Mouse (Mus musculus) liver (tissue): Measurements from ENCODE around the gene Kcp.

Experiments used
- DNase-seq: peaks from one replicate; pipeline ENCODE4 v3.0.0-alpha.2; 2020; ENCODE audit warnings: mixed read lengths

Kcp gene

DNA sequence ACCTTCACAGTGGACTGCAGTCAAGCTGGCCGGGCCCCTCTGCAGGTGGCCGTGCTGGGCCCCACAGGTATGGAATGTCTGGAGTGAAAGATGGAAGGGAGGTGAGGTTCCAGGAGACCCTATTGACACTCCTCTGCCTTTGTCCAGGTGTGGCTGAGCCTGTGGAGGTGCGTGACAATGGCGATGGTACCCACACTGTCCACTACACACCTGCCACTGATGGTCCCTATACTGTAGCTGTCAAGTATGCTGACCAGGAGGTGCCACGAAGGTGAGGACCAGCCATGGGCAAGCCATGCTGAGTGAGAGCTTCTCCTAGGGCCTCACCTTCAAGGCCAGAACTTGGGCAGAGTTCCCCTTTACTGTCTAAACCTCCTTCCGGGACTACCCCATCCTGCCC, 57.1 kb downstream of the Kcp start:
- DNase-seq, result no peak

DNA sequence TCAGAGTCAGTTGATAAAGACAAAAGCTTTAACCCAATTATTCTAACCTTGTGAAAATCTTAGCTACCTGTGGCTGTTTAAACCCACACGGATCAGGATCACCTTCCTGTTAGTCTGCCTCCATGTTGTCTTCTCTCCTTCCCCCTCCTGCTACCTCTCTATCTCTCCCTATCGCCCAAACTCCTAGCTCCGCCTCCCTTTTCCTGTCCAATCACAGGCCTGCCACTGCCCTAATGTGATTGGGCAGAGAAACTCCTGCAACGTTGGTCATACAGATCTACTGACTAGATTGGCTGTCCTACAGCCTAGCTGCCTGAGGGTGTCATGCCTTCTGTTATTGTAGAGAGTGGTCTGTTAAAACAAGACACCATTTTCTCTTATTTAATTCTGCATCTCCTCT, 57.9 kb downstream of the Kcp start:
- no peak for DNase-seq

DNA sequence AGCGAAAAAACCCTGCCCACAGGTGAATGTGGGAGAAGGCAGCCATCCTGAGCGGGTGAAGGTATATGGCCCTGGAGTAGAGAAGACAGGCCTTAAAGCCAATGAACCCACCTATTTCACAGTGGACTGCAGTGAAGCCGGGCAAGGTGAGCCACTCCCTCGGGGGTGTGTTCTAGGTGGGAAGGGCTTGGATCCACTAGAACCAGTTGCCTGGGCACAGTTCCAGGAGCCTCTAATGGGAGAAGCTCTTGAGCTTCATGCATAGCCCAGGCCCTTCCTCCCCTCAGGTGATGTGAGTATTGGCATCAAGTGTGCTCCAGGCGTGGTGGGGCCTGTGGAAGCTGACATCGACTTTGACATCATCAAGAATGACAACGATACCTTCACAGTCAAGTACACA, 62.4 kb downstream of the Kcp start:
- DNase-seq, result no peak

DNA sequence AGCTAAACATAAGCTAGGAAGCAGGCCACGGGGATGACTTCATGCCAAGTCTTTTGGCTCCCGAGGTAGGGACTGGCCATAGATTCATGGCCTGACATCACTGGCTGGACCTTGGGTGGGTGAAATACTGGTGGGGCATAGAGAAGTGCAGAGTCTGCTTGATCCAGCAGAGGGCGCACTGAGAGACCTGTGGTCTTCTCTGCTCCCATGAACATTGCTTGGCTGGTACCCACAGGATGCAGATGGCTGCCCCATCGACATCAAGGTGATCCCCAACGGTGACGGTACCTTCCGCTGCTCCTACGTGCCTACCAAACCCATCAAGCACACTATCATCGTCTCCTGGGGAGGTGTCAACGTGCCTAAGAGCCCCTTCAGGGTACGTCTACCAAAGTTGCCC, 63.0 kb downstream of the Kcp start:
- DNase-seq, result peak; percentile 48

DNA sequence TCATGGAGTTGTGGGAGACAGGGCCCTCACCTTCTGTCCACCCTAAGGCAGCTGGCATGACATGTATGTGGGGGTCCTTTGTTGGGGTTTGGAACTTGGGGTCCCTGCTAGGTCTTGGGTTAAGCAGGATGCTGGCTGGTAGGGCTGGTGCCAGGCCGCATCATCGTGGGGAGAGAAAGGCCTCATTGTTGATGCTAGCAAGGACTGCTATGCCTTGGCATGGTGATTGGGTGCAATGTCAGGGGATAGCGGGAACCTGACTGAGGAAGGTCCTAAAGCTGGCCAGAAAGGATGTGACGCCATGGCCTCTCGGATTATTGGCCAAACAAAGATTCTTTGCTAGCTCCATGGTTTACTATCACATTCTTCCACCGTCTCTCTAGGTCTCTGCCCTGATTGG, 68.0 kb downstream of the Kcp start:
- DNase-seq, result no peak

- DNase-seq, result no peak
Observed at GRCm38 (mm10) chr6:29439251-29439650, 68.5 kb downstream of the Kcp start.

GRCm38 (mm10) chr6:29436461-29436934, 71.3 kb downstream of the Kcp start:
- DNase-seq, result no peak

DNA sequence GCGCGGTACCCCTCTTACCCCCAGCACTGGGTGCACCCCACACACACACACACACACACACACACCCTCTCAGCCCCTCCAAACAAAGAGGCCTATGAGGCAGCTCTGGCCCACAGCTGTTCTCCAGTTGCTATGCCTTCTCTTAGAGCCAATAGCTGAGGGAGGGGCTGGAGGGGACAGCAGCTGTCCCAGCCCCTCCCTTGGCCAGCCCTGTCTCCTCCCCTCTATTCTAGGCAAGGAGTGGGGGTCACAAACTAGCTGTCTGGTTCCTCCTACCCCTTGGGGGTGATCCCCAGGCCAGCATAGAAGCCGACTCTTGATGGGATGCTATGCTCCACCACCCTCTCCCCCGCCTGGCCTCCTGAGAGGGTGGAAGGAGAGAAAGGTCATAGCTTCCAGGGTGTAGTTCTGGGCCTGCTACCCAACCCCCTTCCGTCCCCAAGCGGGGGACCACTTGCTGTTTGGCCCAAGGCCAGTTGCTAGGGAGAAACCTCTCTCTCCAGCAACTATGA, 71.8 kb downstream of the Kcp start:
- DNase-seq, result no peak

GRCm38 (mm10) chr6:29434911-29435691, 72.7 kb downstream of the Kcp start:
- DNase-seq, result peak; percentile 69

- DNase-seq, result no peak
Observed at GRCm38 (mm10) chr6:29433804-29434795, 73.7 kb downstream of the Kcp start.

DNA sequence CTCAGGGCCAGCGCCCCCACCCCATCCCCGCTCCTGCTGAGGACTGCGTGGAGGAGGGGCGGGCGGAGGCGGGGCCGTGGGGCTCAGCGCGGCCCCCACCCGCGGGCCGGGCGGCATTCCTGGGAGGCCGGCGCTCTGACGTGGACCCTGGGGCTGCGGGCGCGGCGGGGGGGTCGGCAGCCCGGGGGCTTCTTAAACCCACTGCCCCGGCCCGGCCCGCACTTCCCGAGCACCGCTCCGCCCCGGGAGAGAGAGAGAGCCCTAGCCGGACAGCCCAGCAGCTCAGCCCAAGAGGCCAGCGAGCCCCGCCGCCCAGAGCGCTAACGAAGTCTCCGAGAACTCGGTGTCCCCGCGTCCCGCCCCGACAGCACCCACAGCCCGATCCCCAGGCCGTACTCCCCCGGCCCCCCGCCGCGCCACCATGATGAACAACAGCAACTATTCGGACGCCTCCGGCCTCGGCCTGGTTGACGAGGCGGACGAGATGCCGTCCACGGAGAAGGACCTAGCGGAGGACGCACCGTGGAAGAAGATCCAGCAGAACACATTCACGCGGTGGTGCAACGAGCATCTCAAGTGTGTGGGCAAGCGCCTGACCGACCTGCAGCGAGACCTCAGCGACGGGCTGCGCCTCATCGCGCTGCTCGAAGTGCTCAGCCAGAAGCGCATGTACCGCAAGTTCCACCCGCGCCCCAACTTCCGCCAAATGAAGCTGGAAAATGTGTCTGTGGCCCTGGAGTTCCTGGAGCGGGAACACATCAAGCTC, 74.5 kb downstream of the Kcp start, which contains the start of gene Flnc:
Gene Flnc (plus strand): TSS at position 219 of the 766 bp plus-strand sequence.
- DNase-seq, result peak; percentile 35

DNA sequence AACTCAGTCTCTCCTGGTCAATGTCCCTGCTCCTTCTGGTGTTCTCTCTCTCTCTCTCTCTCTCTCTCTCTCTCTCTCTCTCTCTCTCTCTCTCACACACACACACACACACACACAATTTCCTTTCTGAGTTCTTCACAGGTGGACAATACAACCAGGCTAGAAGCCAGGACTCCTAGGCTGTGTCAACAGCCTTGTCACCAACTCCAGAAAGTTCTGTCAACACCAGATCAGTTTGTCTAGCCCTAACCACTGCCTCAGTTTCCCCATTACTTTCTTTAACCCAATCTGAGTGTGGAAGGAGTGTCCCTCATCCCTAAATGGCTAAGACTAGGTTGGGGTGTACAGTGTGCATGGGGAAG, 75.1 kb downstream of the Kcp start:
- DNase-seq, result no peak

DNA sequence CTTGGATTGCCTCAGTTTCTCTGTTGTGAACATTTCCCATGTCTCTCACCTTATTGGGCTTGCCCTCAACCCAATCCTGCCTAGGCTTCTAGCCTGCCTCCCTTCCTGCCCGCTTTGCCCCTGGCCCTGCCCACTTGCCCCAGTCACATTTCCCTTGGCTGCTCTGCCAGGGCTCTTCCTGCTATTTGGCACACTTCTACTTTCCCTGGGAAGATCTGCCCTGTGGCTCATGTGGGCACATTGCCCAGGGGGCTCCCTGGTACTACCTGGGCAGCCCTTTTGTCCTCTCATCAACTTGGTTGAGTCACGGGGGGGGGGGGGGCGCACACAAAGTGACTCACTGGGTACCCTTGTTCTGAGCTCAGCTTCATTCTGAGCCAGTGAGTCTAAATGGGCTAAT, 75.6 kb downstream of the Kcp start:
- no peak for DNase-seq

DNA sequence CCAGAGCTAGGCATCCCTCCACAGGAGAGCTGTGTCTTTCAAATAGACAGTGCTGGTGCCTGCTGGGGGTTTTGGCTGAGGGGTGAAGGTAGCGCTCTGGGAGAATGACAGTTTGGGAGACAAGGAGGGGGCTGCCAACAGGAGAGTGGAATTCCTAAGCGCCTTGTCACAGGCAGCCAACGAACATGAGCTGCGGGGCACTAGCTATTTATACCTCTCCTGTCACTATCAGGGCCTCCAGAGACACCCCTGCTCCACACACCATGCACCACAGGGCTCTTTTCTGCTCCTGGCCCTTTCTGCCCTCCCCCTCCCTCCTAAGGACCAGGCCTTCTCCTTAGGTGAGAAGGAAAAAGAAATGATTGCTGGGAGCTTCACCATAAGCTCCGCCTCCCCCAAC, 76.3 kb downstream of the Kcp start:
- DNase-seq, result no peak

- DNase-seq, result no peak
Observed at GRCm38 (mm10) chr6:29430681-29431420, 76.9 kb downstream of the Kcp start.

GRCm38 (mm10) chr6:29428171-29428570, 79.6 kb downstream of the Kcp start:
- no peak for DNase-seq

- no peak for DNase-seq
Observed at GRCm38 (mm10) chr6:29426331-29426730, 81.4 kb downstream of the Kcp start.

DNA sequence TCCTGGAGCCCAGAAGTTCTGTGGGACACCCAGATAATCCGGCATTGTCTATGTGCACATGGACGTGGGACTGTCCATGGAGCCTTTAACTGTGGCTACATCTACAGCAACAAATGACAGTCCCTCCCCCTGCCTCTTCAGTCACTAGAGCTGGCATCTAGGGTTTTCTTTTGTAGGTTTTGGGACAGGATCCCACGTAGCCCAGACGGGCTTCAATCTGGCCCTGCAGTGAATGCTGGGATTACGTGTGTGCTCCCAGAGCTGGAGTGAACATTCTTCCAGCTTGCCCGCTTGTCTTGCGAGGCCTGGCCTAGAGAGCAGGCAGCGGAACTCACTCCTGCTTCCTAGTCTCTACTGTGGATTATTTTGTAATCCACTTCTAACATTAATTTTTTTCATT, 82.6 kb downstream of the Kcp start:
- DNase-seq, result no peak
